Mouse (Mus musculus) limb, embryonic 15.5 days (tissue): Measurements from ENCODE around the gene Vwa1. TPM values are rescaled to one million over a fixed set of nuclear protein-coding genes. Genes with fewer than 3 reads are reported as not detected.

Source experiments
- ATAC-seq: fragments of 200-750 bp; cut with Nextera tagmentation; 2 replicates; pipeline ENCODE4 v1.8.0; 2017; ENCODE audit warnings: low read depth, moderate TSS enrichment; ENCODE audit not compliant: insufficient number of reproducible peaks, low FRiP score, low TSS enrichment
- H3K27ac ChIP-seq: fragments of 300-500 bp; sonication (generic); 2 replicates; pipeline ENCODE4 v1.5.1; 2015; ENCODE audit warnings: moderate library complexity, mild to moderate bottlenecking, inconsistent platforms
- H3K27me3 ChIP-seq: fragments of 300-500 bp; sonication (generic); 2 replicates; pipeline ENCODE4 v1.6.1; 2015; ENCODE audit warnings: inconsistent platforms
- H3K36me3 ChIP-seq: fragments of 300-500 bp; sonication (generic); 2 replicates; pipeline ENCODE4 v1.6.1; 2015; ENCODE audit warnings: inconsistent platforms
- H3K4me1 ChIP-seq: fragments of 300-500 bp; sonication (generic); 2 replicates; pipeline ENCODE4 v1.6.1; 2015; ENCODE audit warnings: inconsistent platforms
- H3K4me2 ChIP-seq: fragments of 300-500 bp; sonication (generic); 2 replicates; pipeline ENCODE4 v1.6.1; 2015; ENCODE audit warnings: mild to moderate bottlenecking, inconsistent platforms
- H3K4me3 ChIP-seq: fragments of 300-500 bp; sonication (generic); 2 replicates; pipeline ENCODE4 v1.5.1; 2015; ENCODE audit warnings: mild to moderate bottlenecking, inconsistent platforms
- H3K9ac ChIP-seq: fragments of 300-500 bp; sonication (generic); 2 replicates; pipeline ENCODE4 v1.6.1; 2015; ENCODE audit warnings: inconsistent platforms
- H3K9me3 ChIP-seq: fragments of 300-500 bp; sonication (generic); 2 replicates; pipeline ENCODE4 v1.6.1; 2016; ENCODE audit warnings: inconsistent platforms
- WGBS: fragments of 180-500 bp; shearing (Covaris S2); methylation state at CpG from one replicate; pipeline ENCODE4 v1.1.7; 2015; 5-methylcytosine and 5-hydroxymethylcytosine counted together
- polyA plus RNA-seq: library from polyadenylated mRNA; unstranded; fragments of >200 nt; fragmentation: Nextera tagmentation; extraction: Ambion mirVana; gene quantifications from 2 replicates; pipeline ENCODE4 v1.2.1, GENCODE M21; 2015

The Vwa1 gene
- polyA plus RNA-seq, 1 experiment from 2014 or later = 17.6 TPM

DNA sequence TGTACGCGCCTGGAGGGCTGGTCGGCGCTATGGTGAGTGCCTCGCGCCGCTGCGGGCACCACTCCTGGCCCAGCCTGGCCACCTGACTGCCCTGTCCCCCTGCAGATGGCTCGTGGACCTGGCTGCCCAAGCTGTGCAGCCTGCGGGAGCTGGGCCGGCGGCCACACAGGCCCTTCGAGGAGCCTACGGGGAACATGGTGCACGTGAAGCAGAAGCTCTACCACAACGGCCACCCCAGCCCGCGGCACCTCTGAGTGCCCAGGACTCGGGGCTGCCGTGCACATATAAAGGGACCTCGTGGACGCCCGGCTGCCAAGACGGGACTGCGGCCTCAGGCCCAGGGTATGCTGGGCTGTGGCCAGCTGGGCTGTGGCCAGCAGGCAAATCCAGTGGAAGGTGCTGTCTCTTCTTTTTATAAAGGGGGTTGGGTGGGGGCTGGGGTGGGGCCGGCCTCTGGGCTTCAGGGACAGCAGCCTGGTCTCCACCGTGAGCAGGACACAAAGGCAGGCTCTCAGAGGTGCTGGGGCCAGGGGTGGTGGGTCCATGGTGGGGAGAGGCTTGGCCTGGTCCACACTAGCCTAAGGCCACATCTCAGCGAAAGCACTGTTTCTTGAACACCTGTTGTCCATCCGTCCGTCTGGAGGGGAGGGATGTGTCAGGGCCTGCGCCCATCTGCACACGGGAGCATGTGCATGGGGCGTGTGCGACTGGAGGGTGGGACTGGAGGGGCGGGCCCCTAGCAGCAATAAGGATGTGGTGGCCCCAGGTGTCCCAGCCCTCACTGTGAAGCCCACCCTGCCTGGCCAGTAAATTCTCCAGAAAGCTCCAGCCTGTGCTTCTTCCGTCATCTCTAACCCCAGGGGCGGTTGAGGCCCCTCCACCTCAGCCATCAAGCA is 34.5 kb downstream of the Vwa1 start:
- H3K9ac ChIP-seq = no peak overlapping the region
- 83% methylated on average over 36 of the region's 37 CpGs for WGBS
- peaks cover 14% of the 10 kb centered on the region for H3K4me1 ChIP-seq
- H3K9me3 ChIP-seq = no peaks in the 10 kb centered on the region
- H3K36me3 ChIP-seq = peaks cover 61% of the 10 kb centered on the region
- no peak overlapping the region for H3K27ac ChIP-seq
- no peak for ATAC-seq
- H3K4me2 ChIP-seq = no peak overlapping the region
- no peaks in the 10 kb centered on the region for H3K27me3 ChIP-seq
- H3K4me3 ChIP-seq = no peak overlapping the region

DNA sequence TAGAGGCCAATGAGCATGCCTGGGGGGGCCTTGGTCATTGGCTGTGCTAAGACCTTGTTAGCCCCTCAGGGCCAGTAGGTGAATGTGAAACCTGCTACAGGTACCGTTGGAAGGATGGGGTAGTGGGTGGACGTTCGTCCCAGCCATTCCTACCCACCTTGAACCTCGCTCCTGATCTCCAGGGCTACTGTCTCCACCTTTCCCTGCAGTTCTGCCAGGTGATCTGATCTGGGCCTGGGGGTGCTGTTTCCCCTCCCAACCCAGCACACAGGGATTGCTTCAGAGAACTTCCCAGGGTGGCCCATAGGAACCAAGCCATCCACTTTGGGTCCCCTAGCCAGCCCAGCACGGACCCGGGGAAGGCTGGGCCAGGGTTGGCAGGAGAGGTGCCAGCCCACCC is 35.3 kb downstream of the Vwa1 start:
- no peaks in the 10 kb centered on the region for H3K27me3 ChIP-seq
- no peak overlapping the region for H3K27ac ChIP-seq
- H3K9ac ChIP-seq = no peak overlapping the region
- H3K9me3 ChIP-seq = no peaks in the 10 kb centered on the region
- no peak for ATAC-seq
- 81% methylated on average over 6 of the region's 6 CpGs for WGBS
- peaks cover 53% of the 10 kb centered on the region for H3K36me3 ChIP-seq
- peaks cover 16% of the 10 kb centered on the region for H3K4me1 ChIP-seq
- H3K4me3 ChIP-seq = no peak overlapping the region
- H3K4me2 ChIP-seq = no peak overlapping the region

DNA sequence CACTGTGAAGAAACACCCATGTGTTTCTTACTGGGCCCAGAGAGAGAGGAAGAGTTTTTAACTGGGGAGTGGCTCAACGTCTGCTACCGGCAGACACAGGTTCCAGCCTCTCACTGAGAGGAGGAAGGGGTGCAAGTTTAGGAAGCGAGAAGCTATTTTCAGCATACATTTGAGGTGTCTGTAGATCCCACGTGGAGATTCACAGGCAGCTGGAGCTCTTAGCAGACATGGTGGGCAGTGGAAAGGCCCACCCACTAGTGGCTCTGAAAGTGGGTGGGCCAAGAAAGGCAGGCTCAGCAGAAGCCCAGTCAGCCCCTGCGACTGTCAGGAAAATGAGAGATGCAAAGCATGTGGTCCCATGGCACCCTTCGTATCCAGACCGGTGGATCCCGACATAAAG is 36.2 kb downstream of the Vwa1 start:
- WGBS = 51% methylated on average over 8 of the region's 8 CpGs
- Histone ChIP-seq H3K27ac (no peak overlapping the region), H3K4me1 (peaks cover 23% of the 10 kb centered on the region), H3K4me3 (no peak overlapping the region), H3K36me3 (peaks cover 45% of the 10 kb centered on the region), H3K27me3 (no peaks in the 10 kb centered on the region), H3K9me3 (no peaks in the 10 kb centered on the region), H3K4me2 (no peak overlapping the region), H3K9ac (no peak overlapping the region)
- no peak for ATAC-seq

DNA sequence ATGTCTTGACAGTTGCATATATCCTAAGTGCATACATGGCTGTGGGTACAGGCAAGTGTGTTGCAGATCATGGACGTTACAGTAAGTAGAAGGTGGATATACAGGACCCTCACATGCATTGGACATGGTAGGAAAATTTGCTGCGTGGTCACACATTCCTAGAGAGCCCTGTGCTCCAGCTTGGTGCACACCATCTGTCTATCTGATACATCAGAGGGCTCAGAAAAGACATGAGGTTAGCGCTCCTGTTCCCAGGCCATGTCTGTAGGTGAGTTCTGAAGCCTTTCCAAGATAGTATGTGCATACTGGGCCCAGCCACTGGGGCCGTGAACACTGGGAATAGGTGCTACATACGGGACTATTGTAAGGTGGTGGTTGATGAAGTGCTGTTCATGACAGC is 38.1 kb downstream of the Vwa1 start:
- peak overlapping the region; percentile 94; the same call in 1 of the 2 replicates for H3K4me3 ChIP-seq

DNA sequence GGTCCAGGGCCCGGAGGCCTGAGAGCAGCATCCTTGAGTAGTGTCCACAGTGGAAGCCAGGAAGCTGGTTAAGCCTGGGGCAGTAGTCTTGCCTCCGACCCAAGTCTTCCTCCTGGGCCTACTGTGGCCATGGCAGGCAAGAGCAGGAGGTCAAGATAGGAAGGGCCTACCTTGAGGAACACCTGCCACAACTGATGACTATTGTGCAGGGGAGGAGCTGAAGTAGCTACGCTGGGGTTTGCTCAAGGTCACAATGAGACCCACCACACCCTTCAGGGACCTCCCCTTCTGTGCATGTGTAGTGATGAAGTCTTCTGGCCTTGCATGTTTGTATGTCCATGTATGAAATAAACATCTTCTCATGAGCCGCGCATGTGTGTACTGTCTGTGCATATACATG is 38.7 kb downstream of the Vwa1 start:
- Histone ChIP-seq H3K4me1 (peaks cover 25% of the 10 kb centered on the region), H3K36me3 (peaks cover 33% of the 10 kb centered on the region), H3K4me3 (peak overlapping the region; percentile 94), H3K4me2 (peak overlapping the region; percentile 89), H3K9ac (peak overlapping the region; percentile 81), H3K27me3 (no peaks in the 10 kb centered on the region), H3K27ac (peak overlapping the region; percentile 94), H3K9me3 (no peaks in the 10 kb centered on the region)
- no peak for ATAC-seq
- 64% methylated on average over 5 of the region's 5 CpGs for WGBS

More for the DNA sequence above, 38.1 kb downstream of the Vwa1 start:
- no peak overlapping the region for H3K4me2 ChIP-seq
- no peak overlapping the region for H3K9ac ChIP-seq
- peaks cover 25% of the 10 kb centered on the region for H3K4me1 ChIP-seq
- ATAC-seq = no peak
- H3K27ac ChIP-seq = no peak overlapping the region
- no peaks in the 10 kb centered on the region for H3K27me3 ChIP-seq
- 90% methylated on average over 5 of the region's 5 CpGs for WGBS
- peaks cover 33% of the 10 kb centered on the region for H3K36me3 ChIP-seq
- H3K9me3 ChIP-seq = no peaks in the 10 kb centered on the region

DNA sequence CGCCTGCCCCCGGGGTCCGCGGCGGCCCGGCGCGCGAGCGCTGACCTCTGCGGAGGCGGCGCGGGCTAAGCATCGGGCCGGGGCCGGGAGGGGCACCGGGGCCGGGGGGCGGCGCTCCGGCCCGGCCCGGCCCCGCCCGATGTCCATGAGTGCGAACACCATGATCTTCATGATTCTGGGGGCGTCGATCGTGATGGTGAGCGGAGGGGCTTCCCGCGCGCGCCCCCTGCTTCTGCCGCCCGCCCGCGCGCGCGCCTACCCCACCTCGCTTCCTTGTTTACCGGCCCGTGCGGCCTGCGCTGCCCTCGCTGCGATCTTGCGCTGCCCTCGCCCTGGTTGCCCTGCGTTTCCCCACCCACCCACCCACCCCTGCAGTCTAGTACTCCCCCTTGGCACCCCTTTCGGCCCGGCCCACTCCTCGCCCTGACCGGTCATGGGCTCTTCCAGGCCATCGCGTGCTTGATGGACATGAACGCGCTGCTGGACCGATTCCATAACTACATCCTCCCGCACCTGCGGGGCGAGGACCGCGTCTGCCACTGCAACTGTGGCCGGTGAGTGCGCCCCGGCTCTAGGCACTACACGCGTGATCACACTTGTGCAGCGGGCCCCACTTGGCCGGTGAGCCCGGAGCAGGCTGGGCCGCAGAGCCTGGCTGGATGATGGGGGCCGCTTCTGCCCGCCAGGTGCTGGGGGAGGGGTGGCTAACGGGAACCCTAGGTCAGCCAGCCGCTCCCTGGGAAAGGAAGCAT is 39.4 kb downstream of the Vwa1 start:
- no peaks in the 10 kb centered on the region for H3K27me3 ChIP-seq
- peak; percentile 68 for ATAC-seq
- H3K4me3 ChIP-seq = peak overlapping the region; percentile 94
- WGBS = under 1% methylated on average over 61 of the region's 79 CpGs
- peaks cover 25% of the 10 kb centered on the region for H3K4me1 ChIP-seq
- peak overlapping the region; percentile 94 for H3K27ac ChIP-seq
- peaks cover 29% of the 10 kb centered on the region for H3K36me3 ChIP-seq
- H3K4me2 ChIP-seq = peak overlapping the region; percentile 89
- no peaks in the 10 kb centered on the region for H3K9me3 ChIP-seq
- H3K9ac ChIP-seq = peak overlapping the region; percentile 81

DNA sequence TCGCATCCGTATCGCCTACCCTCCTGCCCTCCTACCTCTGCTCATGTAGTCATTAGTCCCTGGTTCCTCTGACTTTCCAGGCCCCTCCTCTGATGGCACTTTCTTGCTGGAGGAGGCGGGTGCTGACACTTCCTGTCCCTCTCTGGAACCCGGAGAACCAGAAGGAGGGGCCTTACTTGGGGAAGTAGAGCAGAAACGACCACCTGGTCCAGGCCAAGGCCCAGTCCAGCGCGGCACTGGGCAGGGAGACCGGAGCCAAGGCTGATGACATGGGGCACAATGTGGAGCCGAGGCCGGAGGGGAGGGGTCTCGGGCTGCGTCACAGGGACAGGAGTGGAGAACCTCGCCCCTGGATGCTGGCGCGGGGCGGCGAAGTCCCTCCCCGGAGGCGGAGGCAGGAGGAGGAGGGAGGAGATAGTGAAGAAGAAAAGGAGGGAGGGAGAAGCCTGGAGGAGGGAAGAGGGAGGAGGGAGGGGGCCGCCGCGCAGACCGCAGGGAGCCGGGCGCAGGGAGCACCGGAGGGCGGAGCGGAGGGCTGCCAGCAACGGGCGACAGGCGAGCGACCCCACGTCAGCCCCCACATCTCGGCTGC is 40.1 kb downstream of the Vwa1 start, which contains the start of gene Tmem240:
Gene Tmem240 (plus strand): TSS at position 451 of the 592 bp plus-strand sequence.
- ATAC-seq = peak; percentile 90
- Histone ChIP-seq H3K27ac (peak within 1 kb of the TSS; percentile 94), H3K36me3 (peaks cover 22% of the 10 kb centered on the region), H3K4me1 (peaks cover 25% of the 10 kb centered on the region), H3K9ac (peak within 1 kb of the TSS; percentile 81), H3K4me3 (peak within 1 kb of the TSS; percentile 94), H3K9me3 (no peaks in the 10 kb centered on the region), H3K27me3 (no peaks in the 10 kb centered on the region), H3K4me2 (peak within 1 kb of the TSS; percentile 89)
- under 1% methylated on average over 28 of the region's 35 CpGs for WGBS

DNA sequence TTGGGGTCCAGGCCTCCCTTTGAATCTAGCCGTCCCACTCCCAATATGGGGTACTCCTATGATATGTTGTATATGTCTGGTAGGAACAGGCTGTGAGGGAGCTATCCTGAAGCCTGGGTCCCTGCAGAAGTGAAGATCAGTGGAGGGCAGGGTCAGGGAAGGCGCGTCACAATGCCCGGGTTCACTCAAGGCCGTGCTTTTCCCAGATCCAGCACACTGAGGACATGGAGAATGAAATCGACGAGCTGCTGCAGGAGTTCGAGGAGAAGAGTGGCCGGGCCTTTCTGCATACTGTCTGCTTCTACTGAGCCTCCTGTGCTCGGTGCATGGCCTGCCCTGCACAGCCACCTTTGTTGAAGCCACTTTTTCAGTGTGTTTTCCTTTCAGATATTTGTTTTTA is 41.2 kb downstream of the Vwa1 start:
- no peak for ATAC-seq
- Histone ChIP-seq H3K4me3 (no peak overlapping the region), H3K9me3 (no peaks in the 10 kb centered on the region), H3K27me3 (no peaks in the 10 kb centered on the region), H3K4me1 (peaks cover 25% of the 10 kb centered on the region), H3K36me3 (peaks cover 22% of the 10 kb centered on the region), H3K4me2 (no peak overlapping the region), H3K27ac (no peak overlapping the region), H3K9ac (no peak overlapping the region)
- WGBS = 86% methylated on average over 10 of the region's 10 CpGs

DNA sequence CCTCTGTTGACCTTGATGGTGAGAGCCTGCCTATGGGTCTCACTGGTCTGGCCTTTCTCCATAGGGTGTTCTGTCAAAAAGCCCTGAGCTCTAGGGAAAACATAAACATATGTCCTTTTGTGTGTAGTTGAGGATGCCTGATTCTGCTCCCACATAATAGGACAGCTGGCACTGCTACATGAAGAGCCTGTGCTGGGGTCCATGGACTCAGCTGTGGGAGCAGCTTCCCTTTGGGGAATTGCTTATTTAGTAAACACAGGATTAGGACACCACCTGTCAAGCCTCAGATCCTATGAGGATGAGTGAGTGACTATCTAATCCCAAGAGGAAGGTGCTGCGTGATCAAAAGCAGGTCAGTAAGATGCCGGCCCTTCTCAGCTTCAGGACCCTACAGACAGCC is 46.5 kb downstream of the Vwa1 start:
- peaks cover 26% of the 10 kb centered on the region for H3K36me3 ChIP-seq
- no peaks in the 10 kb centered on the region for H3K9me3 ChIP-seq
- no peaks in the 10 kb centered on the region for H3K27me3 ChIP-seq
- H3K4me3 ChIP-seq = no peak overlapping the region
- no peak overlapping the region for H3K4me2 ChIP-seq
- H3K9ac ChIP-seq = no peak overlapping the region
- no peak overlapping the region for H3K27ac ChIP-seq
- ATAC-seq = no peak
- H3K4me1 ChIP-seq = no peaks in the 10 kb centered on the region
- 74% methylated on average over 2 of the region's 2 CpGs for WGBS

DNA sequence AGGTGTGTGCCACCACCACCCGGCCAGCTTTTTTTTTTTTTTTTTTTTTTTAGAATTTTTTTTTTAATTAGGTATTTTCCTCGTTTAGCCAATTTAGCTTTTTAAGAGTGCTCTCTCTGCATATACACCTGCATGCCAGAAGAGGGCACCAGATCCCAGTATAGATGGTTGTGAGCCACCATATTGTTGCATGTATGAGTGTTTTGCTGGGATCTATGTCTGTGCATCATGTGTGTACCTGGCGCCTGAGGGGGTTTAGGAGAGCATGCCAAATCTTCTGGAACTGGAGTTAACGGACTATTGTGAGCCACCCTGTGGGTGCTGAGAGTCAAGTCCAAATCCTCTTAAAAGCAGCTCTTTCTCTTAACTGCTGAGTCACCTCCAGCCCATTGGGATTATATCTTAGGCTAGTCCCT is 52.8 kb downstream of the Vwa1 start:
- Histone ChIP-seq H3K4me1 (no peaks in the 10 kb centered on the region), H3K4me3 (no peak overlapping the region), H3K27me3 (no peaks in the 10 kb centered on the region), H3K36me3 (peaks cover 26% of the 10 kb centered on the region), H3K9ac (no peak overlapping the region), H3K4me2 (no peak overlapping the region), H3K9me3 (no peaks in the 10 kb centered on the region), H3K27ac (no peak overlapping the region)
- 54% methylated on average over 4 of the region's 4 CpGs for WGBS
- no peak for ATAC-seq
